Mouse (Mus musculus) adipocyte (in vitro differentiated cells): ENCODE measurements at regions not wholly inside any gene's neighbourhood (a gene's known extent, or its start where the extent isn't known, plus 50 kb on each side); places are given as distances from the start of the nearest gene placed in this dataset.

ENCODE experiments used
- DNase-seq: peaks from one replicate; pipeline ENCODE4 v3.0.0-alpha.2; 2016; ENCODE audit warnings: low spot score

- DNase-seq, result no peak
Measured at GRCm38 (mm10) chr17:79164874-79165553, 113.3 kb downstream of the Qpct start.

DNA sequence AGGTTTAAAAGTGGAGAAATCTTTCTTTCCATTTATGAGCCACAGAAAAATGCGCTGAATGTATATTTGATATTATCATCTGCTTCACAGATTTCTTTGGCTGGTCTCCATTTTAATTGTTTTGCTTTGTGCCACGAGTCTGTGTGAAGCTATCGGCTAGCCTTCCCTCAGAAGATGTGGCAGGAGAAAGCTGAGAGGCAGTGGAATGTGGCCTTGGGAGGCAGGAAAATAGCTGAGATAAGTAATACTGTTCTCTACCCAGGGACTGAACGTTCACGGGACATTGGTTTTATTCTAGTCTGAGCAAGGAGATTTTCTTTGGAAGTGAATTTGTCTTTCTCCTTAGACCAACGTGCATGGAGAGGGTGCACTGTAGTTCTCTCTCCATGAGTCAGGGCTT, 112.3 kb downstream of the Qpct start:
- DNase-seq, result no peak

DNA sequence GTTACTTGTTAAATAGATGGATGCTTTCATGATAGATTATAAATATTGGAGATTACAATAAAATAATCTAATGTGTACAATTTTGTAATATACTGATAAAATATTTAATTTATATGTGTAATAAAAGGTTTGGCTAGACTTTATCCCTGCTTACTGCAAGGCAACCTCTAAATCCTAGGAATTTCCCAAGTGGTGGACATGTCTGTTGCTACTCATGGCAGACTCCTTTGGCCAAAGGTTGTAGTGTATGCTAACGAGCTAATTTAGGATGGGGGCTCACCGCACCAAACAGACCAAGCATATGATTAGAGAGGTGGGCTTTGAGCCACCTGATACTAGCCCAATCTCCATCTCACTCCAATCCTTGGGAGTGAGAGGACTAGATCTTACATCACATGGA, 102.4 kb downstream of the Qpct start:
- no peak for DNase-seq

- DNase-seq, result no peak
Measured at GRCm38 (mm10) chr17:79152823-79153222, 101.1 kb downstream of the Qpct start.

GRCm38 (mm10) chr17:79147883-79148282, 96.2 kb downstream of the Qpct start:
- DNase-seq, result no peak

DNA sequence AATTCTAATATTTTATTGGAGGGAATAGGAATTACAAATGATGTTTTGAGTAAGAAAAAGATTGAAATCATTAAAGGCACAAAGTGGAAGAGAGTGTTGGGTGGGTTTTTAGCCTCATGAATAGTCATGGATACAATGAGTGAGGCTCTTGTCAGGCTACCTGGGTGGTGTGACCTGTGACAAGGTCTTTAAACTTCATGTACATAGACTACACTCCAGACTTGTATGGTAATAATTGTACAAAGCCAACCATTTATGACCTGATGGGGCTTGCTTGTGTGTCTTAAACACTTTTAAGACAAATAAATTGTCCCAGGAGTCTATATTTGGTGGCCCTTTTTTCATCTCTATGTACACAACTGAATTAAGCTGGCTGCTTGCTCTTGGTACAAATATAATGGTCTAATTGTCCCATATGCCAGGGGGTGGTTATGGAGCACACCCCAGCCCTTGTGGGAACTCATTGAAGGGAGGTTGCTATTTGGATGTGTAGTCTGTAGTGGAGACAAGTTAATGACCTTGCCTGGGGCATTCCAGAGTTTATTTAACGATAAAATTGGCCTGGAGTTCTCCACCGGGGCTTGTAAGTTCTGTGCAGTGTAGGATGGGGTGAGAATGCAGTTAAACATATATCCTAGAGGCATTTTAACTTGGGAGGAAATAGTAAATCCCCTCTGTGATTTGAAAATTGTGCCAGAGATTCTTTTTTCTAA, 93.4 kb downstream of the Qpct start:
- no peak for DNase-seq

DNA sequence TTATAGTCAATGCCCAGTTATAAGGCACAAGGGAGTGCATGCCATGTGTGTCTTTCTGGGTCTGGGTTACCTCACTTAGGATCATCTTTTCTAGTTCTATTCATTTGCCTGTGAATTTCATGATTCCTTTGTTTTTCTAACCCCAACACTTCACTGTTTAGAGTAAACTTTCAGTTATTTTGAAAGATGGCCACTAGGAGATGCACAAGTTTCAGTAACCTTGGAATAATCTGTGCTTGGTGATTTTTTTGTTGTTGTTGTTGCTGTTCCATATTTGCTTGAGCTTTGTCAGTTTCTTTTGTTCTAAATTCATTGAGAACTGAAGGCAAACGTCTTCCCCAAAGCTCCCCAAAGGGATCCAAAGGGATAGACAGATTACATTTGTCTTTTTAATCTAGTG, 91.3 kb downstream of the Qpct start:
- DNase-seq, result peak; percentile 59
